Mouse (Mus musculus) lung, embryonic 16.5 days (tissue): Measurements from ENCODE around the gene Mef2b. TPM values are rescaled to one million over a fixed set of nuclear protein-coding genes. Genes with fewer than 3 reads are reported as not detected.

Experiments
- ATAC-seq: fragments of 200-750 bp; cut with Nextera tagmentation; 2 replicates; pipeline ENCODE4 v1.8.0; 2017; ENCODE audit warnings: low read depth, mild to moderate bottlenecking, moderate library complexity
- H3K27ac ChIP-seq: fragments of 300-500 bp; sonication (generic); 2 replicates; pipeline ENCODE4 v1.5.1; 2014; ENCODE audit warnings: mild to moderate bottlenecking, control low read depth, low read length
- H3K27me3 ChIP-seq: fragments of 300-500 bp; sonication (generic); 2 replicates; pipeline ENCODE4 v1.6.1; 2014; ENCODE audit warnings: low read depth, low read length, mixed read lengths; ENCODE audit not compliant: control insufficient read depth, insufficient read depth
- H3K36me3 ChIP-seq: fragments of 300-500 bp; sonication (generic); 2 replicates; pipeline ENCODE4 v1.6.1; 2014; ENCODE audit warnings: low read length; ENCODE audit not compliant: control insufficient read depth, insufficient read depth
- H3K4me1 ChIP-seq: fragments of 300-500 bp; sonication (generic); replicated peaks from 2 replicates; pipeline ENCODE4 v1.6.1; 2014; ENCODE audit warnings: low read length, mixed read lengths; ENCODE audit not compliant: control insufficient read depth, insufficient read depth
- H3K4me2 ChIP-seq: fragments of 300-500 bp; sonication (generic); 2 replicates; pipeline ENCODE4 v1.6.1; 2014; ENCODE audit warnings: low read depth, low read length, control low read depth
- H3K4me3 ChIP-seq: fragments of 300-500 bp; sonication (generic); 2 replicates; pipeline ENCODE4 v1.5.1; 2014; ENCODE audit warnings: mild to moderate bottlenecking, low read length, control low read depth
- H3K9ac ChIP-seq: fragments of 300-500 bp; sonication (generic); 2 replicates; pipeline ENCODE4 v1.6.1; 2014; ENCODE audit warnings: low read length, control low read depth
- H3K9me3 ChIP-seq: fragments of 300-500 bp; sonication (generic); 2 replicates; pipeline ENCODE4 v1.6.1; 2016; ENCODE audit warnings: low read length; ENCODE audit not compliant: control insufficient read depth
- WGBS: fragments of 180-500 bp; shearing (Covaris S2); extraction: QIAGEN DNeasy Blood & Tissue Kit; methylation state at CpG from one replicate; pipeline ENCODE4 v1.1.7; 2014; 5-methylcytosine and 5-hydroxymethylcytosine counted together
- polyA plus RNA-seq: library from polyadenylated mRNA; unstranded; fragments of >200 nt; fragmentation: Nextera tagmentation; extraction: Ambion mirVana; gene quantifications from 2 replicates; pipeline ENCODE4 v1.2.1, GENCODE M21; 2015

The Mef2b gene
- polyA plus RNA-seq, 1 experiment from 2014 or later = 0.38 TPM

GRCm38 (mm10) chr8:70183194-70183593 lies 43.7 kb downstream of the Mef2b start:
- no peaks in the 10 kb centered on the region for H3K9me3 ChIP-seq
- no peaks in the 10 kb centered on the region for H3K27me3 ChIP-seq
- no peak overlapping the region for H3K4me2 ChIP-seq
- no peaks in the 10 kb centered on the region for H3K4me1 ChIP-seq
- no peak overlapping the region for H3K4me3 ChIP-seq
- H3K27ac ChIP-seq = no peak overlapping the region
- H3K9ac ChIP-seq = no peak overlapping the region
- 87% methylated on average over 4 of the region's 4 CpGs for WGBS
- no peak for ATAC-seq
- H3K36me3 ChIP-seq = peaks cover 11% of the 10 kb centered on the region; the same call in 1 of the 2 replicates

DNA sequence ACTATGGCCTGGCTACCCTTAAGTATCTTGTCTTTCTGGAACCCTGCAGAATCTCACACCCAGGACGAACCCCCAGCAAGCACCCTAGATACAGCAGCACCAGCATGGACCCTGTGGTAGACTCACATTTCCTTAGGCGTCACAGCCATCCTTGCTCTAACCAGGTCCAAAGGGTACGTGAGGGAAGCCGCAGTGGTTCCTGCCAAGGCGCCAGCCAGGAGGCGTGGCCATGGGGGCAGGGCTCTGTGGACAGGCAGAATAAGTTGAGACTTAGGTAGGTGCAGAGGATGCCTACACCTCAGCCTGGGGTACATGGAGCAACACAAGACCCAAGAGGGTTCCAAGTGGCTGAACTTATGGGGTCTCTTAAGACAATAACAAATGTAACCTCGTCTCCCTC lies 49.2 kb downstream of the Mef2b start:
- no peak overlapping the region for H3K4me3 ChIP-seq
- H3K4me1 ChIP-seq = no peaks in the 10 kb centered on the region
- 59% methylated on average over 7 of the region's 7 CpGs for WGBS

DNA sequence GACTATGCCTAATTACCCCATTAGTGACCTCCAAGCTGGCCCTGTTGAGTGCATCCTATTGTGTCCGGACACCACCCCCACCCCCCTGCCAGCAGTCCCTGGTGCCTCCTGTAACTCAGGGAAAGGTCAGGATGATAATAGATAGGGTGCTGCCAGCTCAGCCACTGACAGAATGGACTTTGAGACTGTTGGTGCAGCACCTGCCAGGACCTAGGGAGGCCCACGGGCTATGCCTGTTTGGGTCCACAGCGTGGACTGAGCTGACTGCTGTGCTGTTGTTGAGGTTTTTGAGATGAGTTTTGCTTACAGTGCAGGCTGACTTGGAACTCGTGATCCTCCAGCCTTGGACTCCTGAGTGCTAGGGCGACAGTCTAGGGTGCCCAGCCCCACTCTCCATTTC lies 53.7 kb downstream of the Mef2b start:
- ATAC-seq = no peak
- Histone ChIP-seq H3K4me2 (no peak overlapping the region), H3K4me3 (no peak overlapping the region), H3K27ac (no peak overlapping the region), H3K36me3 (no peaks in the 10 kb centered on the region), H3K9ac (no peak overlapping the region), H3K27me3 (no peaks in the 10 kb centered on the region), H3K4me1 (no peaks in the 10 kb centered on the region), H3K9me3 (no peaks in the 10 kb centered on the region)
- 66% methylated on average over 5 of the region's 5 CpGs for whole genome bisulfite sequencing

More for the DNA sequence above, 49.2 kb downstream of the Mef2b start:
- H3K36me3 ChIP-seq = no peaks in the 10 kb centered on the region
- H3K27ac ChIP-seq = no peak overlapping the region
- H3K27me3 ChIP-seq = no peaks in the 10 kb centered on the region
- no peaks in the 10 kb centered on the region for H3K9me3 ChIP-seq
- no peak overlapping the region for H3K4me2 ChIP-seq
- no peak for ATAC-seq
- no peak overlapping the region for H3K9ac ChIP-seq

DNA sequence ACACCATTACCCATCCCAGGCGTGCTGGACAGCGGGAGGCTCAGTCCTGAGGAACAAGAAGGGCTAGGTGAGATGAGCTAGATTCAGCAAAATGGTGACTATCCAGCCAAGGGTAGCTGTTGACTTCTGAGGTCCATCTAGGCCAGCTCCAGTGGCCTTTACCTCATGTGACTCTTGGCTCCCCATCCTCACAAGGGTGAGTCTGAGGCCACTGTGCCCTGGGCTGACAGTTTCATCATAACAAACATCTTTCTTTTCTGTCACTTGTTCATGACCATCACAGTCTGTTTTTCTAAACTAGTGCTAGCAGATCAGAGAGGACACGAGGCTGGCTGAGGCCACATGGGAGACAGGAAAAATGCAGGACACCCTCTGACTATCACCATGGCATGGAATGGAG lies 54.7 kb downstream of the Mef2b start:
- Histone ChIP-seq H3K36me3 (no peaks in the 10 kb centered on the region), H3K27ac (no peak overlapping the region), H3K27me3 (no peaks in the 10 kb centered on the region), H3K9ac (no peak overlapping the region), H3K4me3 (no peak overlapping the region), H3K4me2 (no peak overlapping the region), H3K9me3 (no peaks in the 10 kb centered on the region), H3K4me1 (no peaks in the 10 kb centered on the region)
- WGBS = 75% methylated on average over 3 of the region's 3 CpGs
- no peak for ATAC-seq

DNA sequence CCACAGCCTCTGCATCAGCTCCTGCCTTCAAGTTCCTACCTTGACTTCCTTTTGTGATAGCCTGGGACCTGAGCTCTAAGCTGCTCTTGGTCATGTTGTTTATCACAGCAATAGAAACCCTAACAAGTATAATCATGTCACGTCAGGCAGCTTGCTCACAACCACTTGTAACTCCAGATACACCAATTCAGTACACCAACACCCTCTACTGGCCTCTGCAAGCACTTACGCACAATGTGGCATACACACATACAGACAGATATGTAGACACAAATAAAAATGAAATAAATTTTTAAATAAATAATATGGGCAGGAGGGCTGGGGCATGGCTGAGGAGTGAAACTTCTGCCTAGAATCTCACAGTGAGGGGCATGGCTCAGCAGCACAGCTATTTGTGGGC lies 56.3 kb downstream of the Mef2b start:
- Histone ChIP-seq H3K9ac (no peak overlapping the region), H3K4me3 (no peak overlapping the region), H3K36me3 (no peaks in the 10 kb centered on the region), H3K27ac (no peak overlapping the region), H3K27me3 (no peaks in the 10 kb centered on the region), H3K4me1 (peaks cover 13% of the 10 kb centered on the region), H3K9me3 (no peaks in the 10 kb centered on the region), H3K4me2 (no peak overlapping the region)
- ATAC-seq = no peak
- 71% methylated on average over 2 of the region's 2 CpGs for WGBS

GRCm38 (mm10) chr8:70197603-70198002 lies 58.1 kb downstream of the Mef2b start:
- no peaks in the 10 kb centered on the region for H3K9me3 ChIP-seq
- H3K9ac ChIP-seq = no peak overlapping the region
- WGBS = 45% methylated on average over 7 of the region's 7 CpGs
- H3K27me3 ChIP-seq = no peaks in the 10 kb centered on the region
- H3K27ac ChIP-seq = no peak overlapping the region
- H3K4me1 ChIP-seq = peaks cover 13% of the 10 kb centered on the region
- ATAC-seq = no peak
- no peak overlapping the region for H3K4me3 ChIP-seq
- no peak overlapping the region for H3K4me2 ChIP-seq
- no peaks in the 10 kb centered on the region for H3K36me3 ChIP-seq

DNA sequence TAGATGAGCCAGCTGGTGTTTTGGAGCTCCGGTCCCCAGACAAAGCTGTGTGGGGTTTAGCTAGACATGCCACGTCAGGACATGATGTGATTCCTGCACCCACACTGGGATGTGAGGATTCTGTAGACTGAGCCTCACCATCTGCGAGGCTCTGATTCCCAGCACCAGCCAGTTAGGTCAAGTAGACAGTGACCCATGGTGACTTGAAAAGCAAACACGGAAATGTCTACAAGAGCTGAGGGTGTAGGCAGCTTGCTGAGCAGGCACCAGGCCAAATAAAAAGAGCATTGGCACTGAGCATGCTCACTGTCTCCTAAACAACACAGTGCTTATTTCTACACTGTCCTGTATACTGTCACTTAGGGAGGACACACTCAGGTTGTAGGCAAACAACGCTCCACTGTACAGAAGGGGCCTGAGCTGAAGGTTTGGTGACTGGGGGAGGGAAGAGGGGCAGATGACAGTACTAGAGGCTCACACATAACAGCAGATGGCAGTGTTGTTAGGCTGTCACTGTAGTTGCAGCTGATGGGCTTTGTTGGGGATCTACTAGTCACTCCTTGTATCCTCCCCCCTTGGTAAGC lies 60.7 kb downstream of the Mef2b start:
- Histone ChIP-seq H3K9ac (no peak overlapping the region), H3K27ac (no peak overlapping the region)
- 33% methylated on average over 5 of the region's 5 CpGs for WGBS

DNA sequence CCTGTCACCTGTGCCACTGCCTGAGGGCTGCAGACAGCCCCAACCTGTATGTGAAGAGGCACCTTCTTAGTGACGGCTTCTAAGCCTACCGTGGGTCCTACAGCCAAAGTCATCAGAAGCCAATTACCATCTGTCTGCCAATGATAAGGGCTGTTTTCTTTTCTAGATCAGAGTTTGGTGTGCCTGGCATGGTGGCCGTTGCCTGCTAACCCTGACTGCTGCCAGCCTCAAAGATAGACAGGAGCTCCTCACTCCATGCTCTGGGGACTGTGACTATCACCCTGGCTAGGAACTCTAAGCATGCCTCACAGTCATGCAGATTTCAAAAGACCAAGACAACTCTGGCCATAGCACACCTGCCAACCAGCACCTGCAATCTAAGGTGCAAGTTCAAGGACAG lies 61.9 kb downstream of the Mef2b start:
- Histone ChIP-seq H3K4me2 (no peak overlapping the region), H3K9ac (no peak overlapping the region), H3K4me1 (peaks cover 13% of the 10 kb centered on the region), H3K27me3 (no peaks in the 10 kb centered on the region), H3K4me3 (no peak overlapping the region), H3K27ac (no peak overlapping the region), H3K9me3 (no peaks in the 10 kb centered on the region), H3K36me3 (no peaks in the 10 kb centered on the region)
- ATAC-seq = no peak
- WGBS = 64% methylated on average over 3 of the region's 3 CpGs

More for the DNA sequence above, 60.7 kb downstream of the Mef2b start:
- Histone ChIP-seq H3K4me3 (no peak overlapping the region), H3K27me3 (no peaks in the 10 kb centered on the region), H3K4me2 (no peak overlapping the region), H3K4me1 (peaks cover 13% of the 10 kb centered on the region), H3K36me3 (no peaks in the 10 kb centered on the region), H3K9me3 (no peaks in the 10 kb centered on the region)
- peak; percentile 77 for ATAC-seq

DNA sequence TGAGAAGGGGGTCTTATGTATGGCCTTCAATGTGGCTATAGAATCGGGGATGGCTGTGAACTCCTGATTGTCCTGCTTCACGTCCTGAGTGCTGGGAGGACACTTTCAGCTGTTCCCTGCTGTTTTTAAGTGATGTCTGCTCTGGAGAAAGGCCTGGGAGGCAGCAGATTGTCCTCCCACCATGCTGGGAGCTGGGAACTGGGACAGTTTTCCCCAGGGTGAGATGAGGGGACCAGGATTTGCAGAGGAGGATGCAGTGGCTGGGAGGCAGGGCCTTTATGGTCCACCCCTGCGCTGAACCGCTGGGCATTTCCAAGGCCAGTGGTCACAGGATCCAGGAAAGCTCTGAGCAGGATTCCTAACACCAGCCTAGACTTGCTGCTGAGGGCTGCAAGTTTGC lies 63.6 kb downstream of the Mef2b start:
- H3K4me1 ChIP-seq = peaks cover 13% of the 10 kb centered on the region
- H3K4me2 ChIP-seq = no peak overlapping the region
- no peaks in the 10 kb centered on the region for H3K27me3 ChIP-seq
- ATAC-seq = no peak
- no peak overlapping the region for H3K4me3 ChIP-seq
- no peak overlapping the region for H3K27ac ChIP-seq
- no peak overlapping the region for H3K9ac ChIP-seq
- 71% methylated on average over 4 of the region's 4 CpGs for WGBS
- no peaks in the 10 kb centered on the region for H3K9me3 ChIP-seq
- H3K36me3 ChIP-seq = no peaks in the 10 kb centered on the region

DNA sequence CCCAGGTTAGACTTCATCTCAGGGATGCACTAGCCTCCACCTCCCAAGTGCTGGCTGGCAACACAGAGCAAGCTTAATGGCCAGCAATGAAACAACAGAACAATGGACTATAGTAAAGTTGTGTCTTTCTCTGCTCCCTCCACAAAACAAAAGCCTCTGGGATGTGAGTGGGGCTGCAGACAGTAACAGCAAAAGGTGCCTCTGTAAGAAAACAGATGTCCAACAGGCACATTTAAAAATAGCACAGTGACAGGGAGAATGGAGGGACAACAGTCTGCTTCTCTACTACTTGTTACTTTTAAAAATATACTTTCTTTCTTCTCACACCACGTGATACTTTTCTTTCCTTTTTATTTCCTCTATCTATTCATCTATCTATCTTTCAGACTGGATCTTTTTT lies 65.2 kb downstream of the Mef2b start:
- no peak for ATAC-seq
- WGBS = 50% methylated on average over 1 of the region's 1 CpGs
- Histone ChIP-seq H3K27ac (no peak overlapping the region), H3K4me2 (no peak overlapping the region), H3K27me3 (no peaks in the 10 kb centered on the region), H3K9me3 (no peaks in the 10 kb centered on the region), H3K9ac (no peak overlapping the region), H3K4me3 (no peak overlapping the region), H3K36me3 (no peaks in the 10 kb centered on the region), H3K4me1 (peaks cover 10% of the 10 kb centered on the region)
